Mouse (Mus musculus) embryonic fibroblast, embryonic 13.5 days (primary cell): ENCODE measurements around the gene Glb1l.

Source experiments
- CTCF ChIP-seq: IDR thresholded peaks from 2 replicates; pipeline ENCODE4 v1.5.1; 2011; ENCODE audit warnings: mild to moderate bottlenecking, control low read depth, low read length, moderate library complexity, borderline replicate concordance; ENCODE audit not compliant: insufficient read depth
- POLR2A ChIP-seq: IDR thresholded peaks from 2 replicates; pipeline ENCODE4 v1.6.1; 2011; ENCODE audit warnings: low read depth, mild to moderate bottlenecking, control low read depth, low read length, moderate library complexity

GRCm38 (mm10) chr1:75217893-75218226 lies 7.2 kb upstream of the Glb1l start:
- TF ChIP-seq CTCF (no peak), POLR2A (no peak)
